Comparison of ENCODE assay signal across 29 mouse cellular contexts in genomic region chr2:29714127-29714526, GRCm38 (mm10). TPM values are rescaled to one million over a fixed set of nuclear protein-coding genes. Genes with fewer than 3 reads are reported as not detected.
DNase-seq lines count a peak whose midpoint lies in the region; ATAC-seq lines count a peak whose summit lies in the region.
"Had no signal": no experiment of that assay in that cellular context is flagged by ENCODE, and none has a peak within 500 bp of the region (broad histone marks: within the 10 kb centered on the region; RNA-seq: fewer than 3 reads in every experiment).

No protein-coding gene starts in this region.

- no peak for ATAC-seq in heart, embryonic 11.5 days (replicated peaks; ENCODE audit: insufficient number of reproducible peaks, low FRiP score, low TSS enrichment)
- no peak for ATAC-seq in intestine, embryonic 14.5 days (replicated peaks; ENCODE audit: low FRiP score, low TSS enrichment, low read depth)
- ATAC-seq in intestine, embryonic 15.5 days = no peak
- ATAC-seq in intestine, embryonic 16.5 days = no peak
- ATAC-seq in forebrain, embryonic 11.5 days (replicated peaks; ENCODE audit: low FRiP score) = no peak
- ATAC-seq: hindbrain, postnatal 0 days; liver, postnatal 0 days; midbrain, embryonic 13.5 days had no signal

- H3K4me1 ChIP-seq in heart, embryonic 11.5 days (ENCODE audit: control insufficient read depth, insufficient read depth, low read length) = peaks cover 32% of the 10 kb centered on the region
- peaks cover 13% of the 10 kb centered on the region for H3K4me1 ChIP-seq in intestine, embryonic 14.5 days (replicated peaks; ENCODE audit: control insufficient read depth, insufficient read depth, low read length)
- peaks cover 14% of the 10 kb centered on the region; the same call in 1 of the 2 replicates for H3K4me1 ChIP-seq in intestine, embryonic 15.5 days (replicated peaks)
- H3K4me1 ChIP-seq in intestine, embryonic 16.5 days (ENCODE audit: control insufficient read depth, insufficient read depth, low read length) = peaks cover 18% of the 10 kb centered on the region
- H3K4me1 ChIP-seq in forebrain, embryonic 11.5 days (replicated peaks; ENCODE audit: control insufficient read depth, insufficient read depth, low read length) = 0 out of 2 replicates have a peak, but pooled peaks cover 2% of the 10 kb centered on the region
- H3K4me1 ChIP-seq: forebrain, embryonic 12.5 days; neural tube, embryonic 12.5 days had no signal

- H3K9me3 ChIP-seq in heart, embryonic 11.5 days (replicated peaks; ENCODE audit: control insufficient read depth, low read length) = no peaks in the 10 kb centered on the region
- H3K9me3 ChIP-seq in intestine, embryonic 14.5 days (ENCODE audit: control insufficient read depth, low read length) = no peaks in the 10 kb centered on the region
- no peaks in the 10 kb centered on the region for H3K9me3 ChIP-seq in intestine, embryonic 15.5 days
- H3K9me3 ChIP-seq in intestine, embryonic 16.5 days (ENCODE audit: control insufficient read depth, low read length) = no peaks in the 10 kb centered on the region
- H3K9me3 ChIP-seq in forebrain, embryonic 11.5 days (ENCODE audit: control insufficient read depth, low read length) = no peaks in the 10 kb centered on the region
- H3K9me3 ChIP-seq: embryonic facial prominence, embryonic 10.5 days; forebrain, embryonic 12.5 days; limb, embryonic 10.5 days; midbrain, embryonic 13.5 days; neural tube, embryonic 12.5 days; stomach, embryonic 15.5 days had no signal

- no peak overlapping the region for H3K4me3 ChIP-seq in heart, embryonic 11.5 days (ENCODE audit: low read depth, low read length)
- H3K4me3 ChIP-seq in intestine, embryonic 14.5 days (ENCODE audit: low read depth, low read length) = no peak overlapping the region
- H3K4me3 ChIP-seq in intestine, embryonic 15.5 days (replicated peaks) = no peak overlapping the region
- H3K4me3 ChIP-seq in intestine, embryonic 16.5 days (ENCODE audit: low read length) = no peak overlapping the region
- no peak overlapping the region for H3K4me3 ChIP-seq in forebrain, embryonic 11.5 days (ENCODE audit: low read depth, low read length)
- H3K4me3 ChIP-seq: embryonic facial prominence, embryonic 10.5 days; forebrain, embryonic 12.5 days; limb, embryonic 10.5 days; midbrain, embryonic 13.5 days; neural tube, embryonic 12.5 days; stomach, embryonic 15.5 days had no signal

- WGBS in heart, embryonic 11.5 days (ENCODE audit: insufficient replicate concordance) = 78% methylated on average over 5 of the region's 5 CpGs
- 58% methylated on average over 5 of the region's 5 CpGs for WGBS in intestine, embryonic 14.5 days
- 74% methylated on average over 5 of the region's 5 CpGs for WGBS in intestine, embryonic 15.5 days
- WGBS in intestine, embryonic 16.5 days = 76% methylated on average over 5 of the region's 5 CpGs
- 94% methylated on average over 5 of the region's 5 CpGs for WGBS in forebrain, embryonic 11.5 days

- H3K27me3 ChIP-seq in heart, embryonic 11.5 days (ENCODE audit: control insufficient read depth, insufficient read depth, low read length) = no peaks in the 10 kb centered on the region
- H3K27me3 ChIP-seq in intestine, embryonic 14.5 days (replicated peaks; ENCODE audit: control insufficient read depth, insufficient read depth, low read length) = no peaks in the 10 kb centered on the region
- no peaks in the 10 kb centered on the region for H3K27me3 ChIP-seq in intestine, embryonic 15.5 days (replicated peaks)
- no peaks in the 10 kb centered on the region for H3K27me3 ChIP-seq in intestine, embryonic 16.5 days (replicated peaks; ENCODE audit: control insufficient read depth, insufficient read depth, low read length)
- no peaks in the 10 kb centered on the region for H3K27me3 ChIP-seq in forebrain, embryonic 11.5 days (ENCODE audit: control insufficient read depth, insufficient read depth, low read length)
- H3K27me3 ChIP-seq: forebrain, embryonic 12.5 days; midbrain, embryonic 13.5 days; neural tube, embryonic 12.5 days; stomach, embryonic 15.5 days had no signal

- no peak for DNase-seq in heart, adult 18-20 months
- DNase-seq in intestine, embryonic 14.5 days (ENCODE audit: low spot score) = no peak
- DNase-seq in brain, adult 2 months (ENCODE audit: low read depth, low spot score) = peak; percentile 75
- no peak for DNase-seq in lung, postnatal 36 days
- no peak for DNase-seq in forebrain, embryonic 11.5 days (ENCODE audit: low spot score)
- DNase-seq: cerebellum, adult 9-10 months; kidney, adult 8-10 months; kidney, postnatal 25 days; liver, postnatal 0 days; lung, postnatal 10 days; thymus, adult 2 months had no signal

- no peak overlapping the region for H3K4me2 ChIP-seq in heart, embryonic 11.5 days
- H3K4me2 ChIP-seq in intestine, embryonic 14.5 days (ENCODE audit: low read length) = no peak overlapping the region
- no peak overlapping the region for H3K4me2 ChIP-seq in intestine, embryonic 15.5 days (replicated peaks)
- no peak overlapping the region for H3K4me2 ChIP-seq in intestine, embryonic 16.5 days (ENCODE audit: low read depth, low read length)
- no peak overlapping the region for H3K4me2 ChIP-seq in forebrain, embryonic 11.5 days (ENCODE audit: low read depth, low read length, severe bottlenecking)
- H3K4me2 ChIP-seq: forebrain, embryonic 12.5 days; midbrain, embryonic 13.5 days; neural tube, embryonic 12.5 days; stomach, embryonic 15.5 days had no signal

- 0 out of 2 replicates have a peak overlapping the region, but pooled peaks have one; percentile 22 for H3K27ac ChIP-seq in heart, embryonic 11.5 days (ENCODE audit: low read depth, low read length)
- peak overlapping the region; percentile 4; the same call in 1 of the 2 replicates for H3K27ac ChIP-seq in intestine, embryonic 14.5 days (ENCODE audit: low read depth)
- H3K27ac ChIP-seq in intestine, embryonic 15.5 days = no peak overlapping the region
- H3K27ac ChIP-seq in intestine, embryonic 16.5 days (ENCODE audit: low read length) = peak overlapping the region; percentile 33; the same call in 1 of the 2 replicates
- H3K27ac ChIP-seq in forebrain, embryonic 11.5 days (ENCODE audit: low read depth, low read length) = no peak overlapping the region
- H3K27ac ChIP-seq: embryonic facial prominence, embryonic 10.5 days; forebrain, embryonic 12.5 days; hindbrain, postnatal 0 days; limb, embryonic 10.5 days; midbrain, embryonic 13.5 days; neural tube, embryonic 12.5 days; stomach, embryonic 15.5 days had no signal

- H3K36me3 ChIP-seq in heart, embryonic 11.5 days (ENCODE audit: control insufficient read depth, insufficient read depth, low read length) = peaks cover 5% of the 10 kb centered on the region; the same call in 1 of the 2 replicates
- H3K36me3 ChIP-seq in intestine, embryonic 14.5 days (ENCODE audit: control insufficient read depth, insufficient read depth, low read length) = peaks cover 34% of the 10 kb centered on the region
- H3K36me3 ChIP-seq in intestine, embryonic 15.5 days = peaks cover 7% of the 10 kb centered on the region; the same call in 1 of the 2 replicates
- peaks cover 9% of the 10 kb centered on the region; the same call in 1 of the 2 replicates for H3K36me3 ChIP-seq in intestine, embryonic 16.5 days (ENCODE audit: control insufficient read depth, insufficient read depth, low read length)
- no peaks in the 10 kb centered on the region for H3K36me3 ChIP-seq in forebrain, embryonic 11.5 days (ENCODE audit: control insufficient read depth, insufficient read depth, low read length)

- H3K9ac ChIP-seq in heart, embryonic 11.5 days (ENCODE audit: low read depth, low read length) = no peak overlapping the region
- H3K9ac ChIP-seq in intestine, embryonic 14.5 days (ENCODE audit: low read length) = no peak overlapping the region
- H3K9ac ChIP-seq in intestine, embryonic 15.5 days = no peak overlapping the region
- H3K9ac ChIP-seq in intestine, embryonic 16.5 days (ENCODE audit: low read depth, low read length) = no peak overlapping the region
- H3K9ac ChIP-seq in forebrain, embryonic 11.5 days (ENCODE audit: low read length) = no peak overlapping the region
- H3K9ac ChIP-seq: forebrain, embryonic 12.5 days; liver, postnatal 0 days; midbrain, embryonic 13.5 days; neural tube, embryonic 12.5 days; stomach, embryonic 15.5 days had no signal

RNA-seq across cellular contexts. Expression of gene Gm13420, which starts 37.4 kb away (rescaled TPM):
- polyA plus RNA-seq in heart, embryonic 11.5 days (2014; fragmentation: Nextera tagmentation; extraction: Ambion mirVana) = not detected in 2 replicates
- not detected for total RNA-seq in heart, adult 18-20 months (2021)
- 0.82 and 1.1 TPM in 2 replicates for polyA plus RNA-seq in intestine, embryonic 14.5 days (2014; fragmentation: Nextera tagmentation; extraction: Ambion mirVana)
- 0.43 and 1.3 TPM in 2 replicates for polyA plus RNA-seq in intestine, embryonic 15.5 days (2015; fragmentation: Nextera tagmentation; extraction: Ambion mirVana)
- polyA plus RNA-seq in intestine, embryonic 16.5 days (2015; fragmentation: Nextera tagmentation; extraction: Ambion mirVana) = 0.56 and 0.70 TPM in 2 replicates
- polyA plus RNA-seq in forebrain, embryonic 11.5 days (2014; fragmentation: Nextera tagmentation; extraction: Ambion mirVana) = not detected in 2 replicates
- total RNA-seq: adrenal gland, adult 18-20 months; common myeloid progenitor, adult 5-6 weeks; gastrocnemius, adult 8-10 months; hematopoietic stem cell, adult 5-6 weeks; megakaryocyte, adult 5-6 weeks had no signal
- polyA plus RNA-seq: embryonic facial prominence, embryonic 10.5 days; forebrain, embryonic 12.5 days; neural tube, embryonic 12.5 days; urinary bladder, adult 2 months had no signal

RNA-seq across cellular contexts. Expression of gene Gm13547, which starts 45.0 kb away (rescaled TPM):
- polyA plus RNA-seq in heart, embryonic 11.5 days (2014; fragmentation: Nextera tagmentation; extraction: Ambion mirVana) = 0.99 TPM in 1 of 2 replicates, not detected in the other
- not detected for total RNA-seq in heart, adult 18-20 months (2021)
- polyA plus RNA-seq in intestine, embryonic 14.5 days (2014; fragmentation: Nextera tagmentation; extraction: Ambion mirVana) = not detected in 2 replicates
- polyA plus RNA-seq in intestine, embryonic 15.5 days (2015; fragmentation: Nextera tagmentation; extraction: Ambion mirVana) = 0.33 and 0.95 TPM in 2 replicates
- 0.66 TPM in 1 of 2 replicates, not detected in the other for polyA plus RNA-seq in intestine, embryonic 16.5 days (2015; fragmentation: Nextera tagmentation; extraction: Ambion mirVana)
- not detected in 2 replicates for polyA plus RNA-seq in forebrain, embryonic 11.5 days (2014; fragmentation: Nextera tagmentation; extraction: Ambion mirVana)
- total RNA-seq: adrenal gland, adult 18-20 months; adrenal gland, postnatal 4 days; common myeloid progenitor, adult 5-6 weeks; gastrocnemius, adult 8-10 months; hematopoietic stem cell, adult 5-6 weeks; hindbrain, postnatal 0 days; liver, adult 2 months; megakaryocyte, adult 5-6 weeks had no signal
- polyA plus RNA-seq: embryonic facial prominence, embryonic 10.5 days; forebrain, embryonic 12.5 days; liver, adult 2 months; liver, postnatal 0 days; stomach, embryonic 15.5 days; thymus, adult 2 months; urinary bladder, adult 2 months had no signal

Comparison
In these comparisons a context has a peak if more than half of its experiments do, and no peak if none do; other contexts are left out.
1. H3K27ac ChIP-seq: peak in heart, embryonic 11.5 days (single experiment), intestine, embryonic 14.5 days (single experiment) and intestine, embryonic 16.5 days (single experiment); none in intestine, embryonic 15.5 days (single experiment) and forebrain, embryonic 11.5 days (single experiment).